Mouse (Mus musculus) kidney, embryonic 15.5 days (tissue): ENCODE data around the gene Mief2. TPM values are rescaled to one million over a fixed set of nuclear protein-coding genes. Genes with fewer than 3 reads are reported as not detected.

ENCODE experiments used
- ATAC-seq: fragments of 200-750 bp; cut with Nextera tagmentation; replicated peaks from 2 replicates; pipeline ENCODE4 v1.8.0; 2017; ENCODE audit warnings: moderate TSS enrichment; ENCODE audit not compliant: low FRiP score
- H3K27ac ChIP-seq: fragments of 300-500 bp; sonication (generic); 2 replicates; pipeline ENCODE4 v1.5.1; 2015; ENCODE audit warnings: mild to moderate bottlenecking, inconsistent platforms
- H3K27me3 ChIP-seq: fragments of 300-500 bp; sonication (generic); 2 replicates; pipeline ENCODE4 v1.6.1; 2015; ENCODE audit warnings: inconsistent platforms
- H3K36me3 ChIP-seq: fragments of 300-500 bp; sonication (generic); 2 replicates; pipeline ENCODE4 v1.6.1; 2015; ENCODE audit warnings: inconsistent platforms
- H3K4me1 ChIP-seq: fragments of 300-500 bp; sonication (generic); 2 replicates; pipeline ENCODE4 v1.6.1; 2015; ENCODE audit warnings: inconsistent platforms
- H3K4me2 ChIP-seq: fragments of 300-500 bp; sonication (generic); 2 replicates; pipeline ENCODE4 v1.6.1; 2015; ENCODE audit warnings: moderate library complexity, mild to moderate bottlenecking, inconsistent platforms
- H3K4me3 ChIP-seq: fragments of 300-500 bp; sonication (generic); replicated peaks from 2 replicates; pipeline ENCODE4 v1.5.1; 2015; ENCODE audit warnings: mild to moderate bottlenecking, inconsistent platforms
- H3K9ac ChIP-seq: fragments of 300-500 bp; sonication (generic); 2 replicates; pipeline ENCODE4 v1.6.1; 2015; ENCODE audit warnings: mild to moderate bottlenecking, inconsistent platforms
- H3K9me3 ChIP-seq: fragments of 300-500 bp; sonication (generic); replicated peaks from 2 replicates; pipeline ENCODE4 v1.6.1; 2016; ENCODE audit warnings: inconsistent platforms
- whole genome bisulfite sequencing: fragments of 180-500 bp; shearing (Covaris S2); methylation state at CpG from one replicate; pipeline ENCODE4 v1.1.7; 2015; ENCODE audit warnings: mixed read lengths; 5-methylcytosine and 5-hydroxymethylcytosine counted together
- polyA plus RNA-seq: library from polyadenylated mRNA; unstranded; fragments of >200 nt; fragmentation: Nextera tagmentation; extraction: Ambion mirVana; gene quantifications from 2 replicates; pipeline ENCODE4 v1.2.1, GENCODE M21; 2015

Gene Mief2
- polyA plus RNA-seq, 1 experiment from 2014 or later: 15.7 TPM

DNA sequence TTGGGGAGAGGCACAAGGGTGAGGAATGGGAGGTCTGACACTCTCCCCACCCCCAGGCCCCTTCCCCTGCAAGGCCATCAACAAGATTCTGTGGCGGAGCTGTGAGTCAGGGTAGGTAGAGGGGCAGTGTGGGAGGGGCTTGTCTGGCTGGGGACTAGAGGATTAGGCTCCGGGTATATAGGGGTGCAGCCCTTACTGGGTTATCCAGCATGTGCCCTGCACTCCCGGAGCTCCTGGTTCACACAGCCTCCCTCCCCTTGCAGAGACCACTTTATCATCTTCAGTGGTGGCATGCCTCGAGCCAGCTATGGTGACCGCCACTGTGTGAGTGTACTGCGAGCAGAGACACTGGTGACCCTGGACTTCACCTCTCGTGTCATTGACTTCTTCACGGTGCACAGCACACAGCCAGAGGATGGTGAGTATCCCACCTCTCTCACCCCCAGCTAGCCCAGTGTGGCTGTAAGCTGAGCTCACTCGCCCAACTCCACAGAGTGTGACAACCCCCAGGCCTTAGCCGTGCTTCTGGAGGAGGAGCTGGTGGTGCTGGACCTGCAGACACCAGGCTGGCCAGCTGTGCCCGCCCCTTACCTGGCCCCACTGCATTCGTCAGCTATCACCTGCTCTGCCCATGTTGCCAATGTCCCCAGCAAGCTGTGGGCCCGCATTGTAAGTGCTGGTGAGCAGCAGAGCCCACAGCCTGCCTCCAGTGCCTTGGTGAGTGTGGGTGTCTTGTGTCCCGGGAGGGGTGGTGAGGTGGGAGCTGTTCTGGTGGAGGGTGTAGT, 21.3 kb upstream of the Mief2 start:
- peaks cover 15% of the 10 kb centered on the region for H3K4me1 ChIP-seq
- peaks cover 77% of the 10 kb centered on the region for H3K36me3 ChIP-seq
- 68% methylated on average over 14 of the region's 14 CpGs for WGBS
- H3K4me2 ChIP-seq: no peak overlapping the region
- ATAC-seq: no peak
- H3K9me3 ChIP-seq: no peaks in the 10 kb centered on the region
- H3K27ac ChIP-seq: no peak overlapping the region
- H3K27me3 ChIP-seq: no peaks in the 10 kb centered on the region
- H3K4me3 ChIP-seq: no peak overlapping the region
- no peak overlapping the region for H3K9ac ChIP-seq

DNA sequence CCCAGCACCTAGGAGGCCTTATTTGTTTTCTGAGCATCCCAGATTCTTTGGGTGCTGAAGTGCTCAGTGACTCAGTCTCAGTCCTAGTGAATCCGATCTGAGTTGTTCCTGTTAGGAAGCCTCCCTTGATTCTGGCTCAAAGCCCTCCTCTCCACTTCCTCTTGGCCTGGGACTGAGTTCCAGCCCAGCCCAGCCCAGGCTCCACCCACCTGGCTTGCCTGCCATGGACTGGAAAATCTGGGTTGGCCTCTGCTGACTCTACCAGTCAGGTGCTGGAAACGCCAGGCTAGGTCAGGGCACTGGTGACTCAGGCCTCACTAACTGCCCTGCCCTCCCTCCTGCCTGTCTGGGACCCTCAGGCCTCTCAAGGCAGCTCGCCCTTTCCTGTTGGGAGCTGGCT, 20.5 kb upstream of the Mief2 start:
- ATAC-seq: peak; percentile 44
- H3K4me1 ChIP-seq: peaks cover 9% of the 10 kb centered on the region
- no peak overlapping the region for H3K4me3 ChIP-seq
- H3K27me3 ChIP-seq: no peaks in the 10 kb centered on the region
- H3K9ac ChIP-seq: no peak overlapping the region
- peak overlapping the region; percentile 5; the same call in 1 of the 2 replicates for H3K27ac ChIP-seq
- 53% methylated on average over 3 of the region's 3 CpGs for WGBS
- H3K36me3 ChIP-seq: peaks cover 85% of the 10 kb centered on the region
- no peaks in the 10 kb centered on the region for H3K9me3 ChIP-seq
- no peak overlapping the region for H3K4me2 ChIP-seq

DNA sequence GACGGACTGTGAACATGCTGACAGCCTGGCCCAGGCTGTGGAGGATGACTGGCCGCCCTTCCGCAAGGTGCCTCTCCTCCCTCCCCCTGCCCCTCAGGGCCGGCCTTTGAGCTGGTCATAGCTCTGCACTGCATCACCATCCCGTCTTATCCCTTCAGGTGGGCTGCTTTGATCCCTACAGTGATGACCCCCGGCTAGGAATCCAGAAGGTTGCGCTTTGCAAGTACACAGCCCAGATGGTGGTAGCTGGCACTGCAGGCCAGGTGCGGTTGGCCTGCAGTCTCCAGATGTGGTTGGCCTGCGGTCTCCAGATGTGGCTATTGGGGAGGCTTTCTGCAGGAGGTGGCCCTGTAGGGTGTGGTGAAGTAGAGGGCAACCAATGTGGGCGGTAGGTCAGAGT, 19.6 kb upstream of the Mief2 start:
- Histone ChIP-seq H3K4me2 (no peak overlapping the region), H3K27me3 (no peaks in the 10 kb centered on the region), H3K9me3 (no peaks in the 10 kb centered on the region), H3K4me3 (no peak overlapping the region), H3K4me1 (peaks cover 5% of the 10 kb centered on the region; the same call in 1 of the 2 replicates), H3K27ac (no peak overlapping the region), H3K36me3 (peaks cover 95% of the 10 kb centered on the region), H3K9ac (no peak overlapping the region)
- 91% methylated on average over 10 of the region's 10 CpGs for WGBS
- ATAC-seq: no peak

DNA sequence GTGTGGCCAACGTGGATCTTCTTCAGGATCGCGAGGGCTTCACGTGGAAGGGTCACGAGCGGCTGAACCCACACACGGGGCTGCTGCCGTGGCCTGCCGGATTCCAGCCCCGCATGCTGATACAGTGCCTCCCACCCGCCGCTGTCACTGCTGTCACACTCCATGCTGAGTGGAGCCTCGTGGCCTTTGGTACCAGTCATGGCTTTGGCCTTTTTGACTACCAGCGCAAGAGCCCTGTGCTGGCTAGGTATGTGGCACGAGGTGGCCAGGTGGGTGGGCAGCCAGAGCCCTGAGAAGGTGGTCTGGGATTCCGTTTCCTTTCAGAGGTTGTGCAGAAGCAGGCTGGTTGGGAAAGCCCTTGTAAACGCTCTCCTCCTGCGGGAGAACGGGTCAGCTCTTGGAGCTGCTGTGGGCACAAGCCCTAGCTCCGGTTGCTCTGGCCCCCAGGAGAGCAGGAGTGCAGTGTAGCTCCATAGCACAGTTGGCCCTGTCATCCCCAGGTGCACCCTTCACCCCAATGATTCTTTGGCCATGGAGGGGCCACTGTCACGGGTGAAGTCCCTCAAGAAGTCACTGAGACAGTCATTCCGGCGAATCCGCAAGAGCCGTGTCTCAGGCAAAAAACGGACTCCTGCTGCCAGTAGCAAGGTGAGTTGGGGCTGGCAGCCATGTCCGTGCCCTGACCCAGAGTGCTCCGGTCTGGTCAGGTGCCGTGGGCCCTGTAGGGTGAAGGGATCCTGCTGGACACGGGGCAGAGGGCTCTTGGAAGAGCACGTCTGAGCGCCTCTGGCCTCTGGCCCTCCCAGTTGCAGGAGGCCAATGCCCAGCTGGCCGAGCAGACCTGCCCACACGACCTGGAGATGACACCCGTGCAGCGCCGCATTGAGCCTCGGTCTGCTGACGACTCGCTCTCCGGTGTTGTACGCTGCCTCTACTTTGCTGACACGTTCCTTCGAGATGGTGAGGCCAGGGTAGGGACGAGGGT, 18.4 kb upstream of the Mief2 start:
- Histone ChIP-seq H3K27me3 (no peaks in the 10 kb centered on the region), H3K9ac (no peak overlapping the region), H3K9me3 (no peaks in the 10 kb centered on the region), H3K36me3 (peaks cover 100% of the 10 kb centered on the region), H3K4me2 (no peak overlapping the region), H3K27ac (no peak overlapping the region), H3K4me3 (no peak overlapping the region), H3K4me1 (peaks cover 5% of the 10 kb centered on the region; the same call in 1 of the 2 replicates)
- 91% methylated on average over 45 of the region's 45 CpGs for WGBS
- ATAC-seq: no peak

DNA sequence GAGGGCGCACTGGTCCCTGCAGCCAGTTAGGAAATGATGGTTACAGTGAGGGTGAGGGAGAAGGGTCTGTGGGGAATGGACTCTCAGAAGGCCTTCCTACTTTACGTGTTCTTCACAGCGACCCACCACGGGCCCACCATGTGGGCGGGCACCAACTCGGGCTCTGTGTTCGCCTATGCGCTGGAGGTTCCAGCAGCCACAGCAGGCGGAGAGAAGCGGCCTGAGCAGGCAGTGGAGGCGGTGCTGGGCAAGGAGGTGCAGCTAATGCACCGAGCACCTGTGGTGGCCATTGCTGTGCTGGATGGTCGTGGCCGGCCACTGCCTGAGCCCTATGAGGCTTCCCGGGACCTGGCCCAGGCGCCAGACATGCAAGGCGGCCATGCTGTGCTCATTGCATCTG, 17.0 kb upstream of the Mief2 start:
- H3K9me3 ChIP-seq: no peaks in the 10 kb centered on the region
- H3K36me3 ChIP-seq: peaks cover 100% of the 10 kb centered on the region
- H3K27ac ChIP-seq: no peak overlapping the region
- no peak overlapping the region for H3K9ac ChIP-seq
- no peaks in the 10 kb centered on the region for H3K27me3 ChIP-seq
- no peak overlapping the region for H3K4me2 ChIP-seq
- WGBS: 92% methylated on average over 17 of the region's 17 CpGs
- H3K4me1 ChIP-seq: peaks cover 5% of the 10 kb centered on the region; the same call in 1 of the 2 replicates
- ATAC-seq: no peak
- H3K4me3 ChIP-seq: no peak overlapping the region

DNA sequence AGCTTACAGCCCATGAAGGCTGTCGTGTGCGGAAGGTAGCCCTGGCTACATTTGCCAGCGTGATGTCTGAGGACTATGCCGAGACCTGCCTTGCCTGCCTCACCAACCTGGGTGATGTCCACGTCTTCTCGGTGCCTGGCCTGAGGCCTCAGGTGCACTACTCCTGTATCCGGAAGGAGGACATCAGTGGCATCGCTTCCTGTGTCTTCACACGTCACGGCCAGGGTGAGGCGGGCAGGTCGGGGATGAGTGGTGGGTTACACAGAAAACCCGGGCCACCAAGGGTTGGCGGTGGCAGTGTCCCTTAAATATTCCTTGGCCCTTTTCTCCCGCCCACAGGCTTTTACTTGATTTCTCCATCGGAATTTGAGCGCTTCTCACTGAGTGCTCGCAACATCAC, 16.2 kb upstream of the Mief2 start:
- H3K4me3 ChIP-seq: no peak overlapping the region
- peaks cover 5% of the 10 kb centered on the region; the same call in 1 of the 2 replicates for H3K4me1 ChIP-seq
- no peak overlapping the region for H3K9ac ChIP-seq
- no peak overlapping the region for H3K4me2 ChIP-seq
- H3K27me3 ChIP-seq: no peaks in the 10 kb centered on the region
- 92% methylated on average over 18 of the region's 18 CpGs for WGBS
- H3K36me3 ChIP-seq: peaks cover 100% of the 10 kb centered on the region
- H3K27ac ChIP-seq: no peak overlapping the region
- ATAC-seq: no peak
- H3K9me3 ChIP-seq: no peaks in the 10 kb centered on the region

DNA sequence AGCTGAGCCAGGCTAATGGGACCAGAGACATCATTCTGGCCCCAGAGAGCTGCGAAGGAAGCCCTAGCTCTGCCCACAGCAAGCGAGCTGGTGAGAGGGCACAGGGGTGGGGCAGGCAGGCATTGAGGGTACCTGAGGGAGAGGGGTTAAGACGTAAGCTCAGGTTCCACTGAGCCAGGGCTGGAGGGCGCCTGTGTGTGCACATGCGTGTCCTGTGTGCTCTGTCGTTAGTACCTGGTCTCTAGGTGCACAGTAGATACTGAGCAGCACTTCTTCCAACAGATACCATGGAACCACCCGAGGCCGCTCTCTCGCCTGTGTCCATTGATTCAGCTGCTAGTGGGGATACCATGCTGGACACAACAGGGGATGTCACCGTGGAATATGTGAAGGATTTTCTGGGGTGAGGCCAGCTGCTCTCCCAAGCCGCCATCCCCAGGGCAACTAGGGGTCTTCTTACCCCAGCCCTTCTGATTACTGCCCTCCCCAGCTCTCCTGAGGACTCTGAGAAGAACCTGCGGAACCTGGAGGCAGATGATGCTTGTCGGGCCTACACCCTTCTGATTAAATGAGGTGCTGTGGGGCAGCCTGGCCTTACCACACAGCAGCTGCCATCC, 15.5 kb upstream of the Mief2 start:
- Histone ChIP-seq H3K36me3 (peaks cover 100% of the 10 kb centered on the region), H3K4me3 (no peak overlapping the region), H3K9ac (no peak overlapping the region), H3K27me3 (no peaks in the 10 kb centered on the region), H3K4me2 (no peak overlapping the region), H3K9me3 (no peaks in the 10 kb centered on the region), H3K4me1 (no peaks in the 10 kb centered on the region), H3K27ac (no peak overlapping the region)
- WGBS: 92% methylated on average over 13 of the region's 13 CpGs
- ATAC-seq: no peak

DNA sequence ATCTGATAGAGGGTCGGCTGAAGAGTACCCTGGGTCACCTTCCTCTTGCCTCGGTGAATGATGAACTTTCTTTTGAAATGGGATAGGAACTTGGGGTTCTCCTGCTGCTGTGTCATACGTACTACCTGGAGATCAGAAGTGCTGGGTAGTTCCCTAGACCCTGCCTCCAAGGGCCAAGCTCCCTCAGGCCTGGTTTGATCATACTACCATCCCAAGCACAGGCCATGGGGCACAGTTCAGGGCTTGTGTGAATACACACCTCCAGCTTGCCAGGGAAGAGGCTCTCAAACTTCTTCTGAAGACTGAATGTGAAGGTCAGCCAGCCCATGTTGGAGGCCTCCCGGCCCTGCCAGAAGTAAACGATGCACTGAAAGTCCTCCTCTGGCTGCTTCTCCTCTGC, 12.4 kb upstream of the Mief2 start:
- H3K27me3 ChIP-seq: no peaks in the 10 kb centered on the region
- H3K9ac ChIP-seq: no peak overlapping the region
- H3K4me1 ChIP-seq: no peaks in the 10 kb centered on the region
- H3K4me3 ChIP-seq: no peak overlapping the region
- H3K9me3 ChIP-seq: no peaks in the 10 kb centered on the region
- no peak overlapping the region for H3K4me2 ChIP-seq
- peaks cover 100% of the 10 kb centered on the region for H3K36me3 ChIP-seq
- no peak overlapping the region for H3K27ac ChIP-seq
- ATAC-seq: no peak
- WGBS: 86% methylated on average over 5 of the region's 5 CpGs

DNA sequence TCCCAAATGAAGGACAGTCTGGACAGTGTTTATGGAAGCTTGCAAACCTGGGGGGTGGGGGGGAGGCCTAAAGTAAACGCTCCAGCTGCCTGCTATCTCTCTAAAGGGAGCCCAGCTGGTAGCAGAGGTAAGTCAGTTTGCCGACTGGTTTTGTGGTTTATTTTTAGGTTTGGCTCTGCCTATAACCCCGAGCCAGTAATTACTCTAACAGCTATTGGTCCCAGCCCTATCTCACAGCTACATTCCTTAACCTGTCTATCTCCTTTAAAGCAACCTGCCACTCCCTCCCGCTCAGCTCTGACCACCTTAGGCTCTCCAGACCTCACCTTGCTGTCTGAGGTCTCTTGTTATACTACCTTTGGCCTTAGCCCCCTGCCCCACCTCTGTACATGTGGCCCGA, 8.9 kb upstream of the Mief2 start:
- Histone ChIP-seq H3K4me3 (no peak overlapping the region), H3K4me1 (no peaks in the 10 kb centered on the region), H3K27me3 (no peaks in the 10 kb centered on the region)

DNA sequence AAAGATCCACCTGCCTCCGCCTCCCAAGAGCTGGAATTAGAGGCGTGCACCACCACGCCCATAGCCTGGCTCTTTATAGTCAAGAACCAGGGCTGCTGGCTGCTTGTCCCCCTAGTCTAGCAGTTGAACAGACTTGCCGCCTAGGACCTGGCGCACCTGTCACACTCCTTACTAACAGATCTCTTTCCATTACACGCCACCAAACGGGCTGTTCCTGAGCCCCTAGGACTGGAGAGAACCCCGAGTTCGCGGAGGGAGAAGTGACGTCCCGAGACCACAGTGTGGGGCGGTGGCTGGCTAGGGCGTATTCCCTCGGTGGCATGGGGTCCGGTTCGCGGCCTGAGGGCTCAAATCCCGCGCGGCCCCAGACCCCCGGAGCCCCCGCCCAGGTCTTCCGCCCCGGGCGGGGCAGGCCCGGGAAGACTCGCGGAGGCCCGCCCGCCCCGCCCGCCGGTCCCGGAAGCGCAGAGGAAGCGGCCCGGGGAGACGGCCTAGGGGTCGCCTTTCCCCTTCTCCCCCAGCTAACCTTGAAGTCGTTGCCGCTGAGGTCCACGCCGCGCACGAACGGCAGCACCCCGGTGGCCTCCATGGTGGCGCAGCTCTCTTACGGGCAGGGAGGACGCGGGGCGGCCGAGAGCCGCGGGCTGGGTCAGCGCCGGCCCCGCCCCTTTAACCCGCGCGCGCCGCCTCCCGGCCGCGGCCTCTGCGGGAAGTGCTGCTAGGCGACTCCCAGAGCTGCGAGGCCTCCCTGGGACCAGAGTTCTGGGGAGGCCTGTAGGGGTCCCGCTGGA, 1.4 kb upstream of the Mief2 start, which contains the start of gene Flii:
Gene Flii, minus strand, starts transcription at position 663 of the 791 bp plus-strand sequence.
- WGBS: under 1% methylated on average over 64 of the region's 71 CpGs
- peaks cover 47% of the 10 kb centered on the region for H3K36me3 ChIP-seq
- H3K9ac ChIP-seq: peak within 1 kb of the TSS; percentile 86
- H3K4me2 ChIP-seq: peak within 1 kb of the TSS; percentile 62
- peak; percentile 82 for ATAC-seq
- peaks cover 32% of the 10 kb centered on the region for H3K4me1 ChIP-seq
- H3K27ac ChIP-seq: peak within 1 kb of the TSS; percentile 93
- H3K27me3 ChIP-seq: no peaks in the 10 kb centered on the region
- H3K4me3 ChIP-seq: peak within 1 kb of the TSS; percentile 84
- H3K9me3 ChIP-seq: no peaks in the 10 kb centered on the region

More for the DNA sequence above, 8.9 kb upstream of the Mief2 start:
- H3K9me3 ChIP-seq: no peaks in the 10 kb centered on the region
- 87% methylated on average over 5 of the region's 5 CpGs for WGBS
- no peak overlapping the region for H3K9ac ChIP-seq
- no peak overlapping the region for H3K4me2 ChIP-seq
- peaks cover 100% of the 10 kb centered on the region for H3K36me3 ChIP-seq
- no peak for ATAC-seq
- H3K27ac ChIP-seq: no peak overlapping the region
